Mouse (Mus musculus): ENCODE results near the gene Tmod3. TPM values are rescaled to one million over a fixed set of nuclear protein-coding genes. Genes with fewer than 3 reads are reported as not detected.

Gene Tmod3
- polyA plus RNA-seq, 1 experiment, result not detected

DNA sequence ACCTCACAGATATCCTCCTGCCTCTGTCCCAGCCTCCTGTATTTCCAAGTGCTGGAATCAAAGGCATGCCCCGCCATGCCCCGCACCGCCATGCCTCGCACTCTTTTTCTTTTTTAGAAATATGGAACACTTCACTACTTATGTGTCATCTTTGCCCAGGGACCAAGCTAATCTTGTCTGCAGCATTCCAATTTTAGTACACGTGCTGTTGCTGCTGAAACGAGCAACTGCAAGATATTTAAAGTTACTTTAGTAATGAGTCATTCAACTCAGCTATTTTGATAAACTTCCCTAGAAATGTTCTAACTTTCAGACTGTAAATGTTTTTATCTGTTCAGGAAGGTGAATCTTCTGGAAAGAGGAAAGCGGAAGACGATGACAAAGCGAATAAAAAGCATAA, 93.6 kb downstream of the Tmod3 start:
- H3K27ac ChIP-seq (ENCODE audit: insufficient read depth, low read depth, low read length), result no peak overlapping the region
- H3K4me3 ChIP-seq (ENCODE audit: insufficient read depth, low read depth, low read length), result no peak overlapping the region
- TF ChIP-seq POLR2A (IDR thresholded peaks at IDR 0.05; ENCODE audit: insufficient read depth, low read depth, low read length), result no peak
- TF ChIP-seq CTCF (IDR thresholded peaks at IDR 0.05; ENCODE audit: insufficient read depth, low read depth, low read length), result no peak
- WGBS, result 39% methylated on average over 9 of the region's 9 CpGs
- peaks cover 14% of the 10 kb centered on the region for H3K4me1 ChIP-seq (ENCODE audit: control insufficient read depth, insufficient read depth, low read length)

DNA sequence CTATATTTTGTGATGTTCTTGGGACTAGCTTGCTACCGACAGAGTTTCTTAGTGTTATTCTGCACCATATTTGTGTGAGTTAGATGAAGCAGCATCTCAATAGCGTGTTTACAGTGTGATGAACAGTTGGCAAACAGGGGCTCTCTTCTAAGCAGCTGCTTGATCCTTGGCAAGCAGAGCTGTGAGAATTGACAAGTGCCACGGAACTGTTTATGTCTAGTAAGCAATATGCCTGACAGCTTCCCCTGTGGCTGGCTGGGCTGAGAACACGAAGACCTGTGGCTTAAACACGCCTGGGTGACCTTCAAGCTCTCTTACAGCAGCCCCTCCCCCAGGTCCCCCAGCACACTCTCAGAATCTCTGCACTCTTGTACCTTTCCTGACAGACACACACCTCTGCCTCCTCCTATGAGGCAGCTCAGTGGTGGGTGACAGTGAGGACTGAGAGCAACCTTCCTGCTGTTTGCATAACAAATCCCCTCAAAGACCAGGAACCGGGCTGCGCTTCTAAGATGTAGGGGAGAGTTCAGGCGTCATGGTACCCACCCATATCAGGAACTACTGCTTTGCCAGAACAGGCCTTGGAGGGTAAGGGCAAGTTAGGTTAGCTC, 96.3 kb downstream of the Tmod3 start:
- WGBS, result 71% methylated on average over 8 of the region's 8 CpGs
- Histone ChIP-seq H3K27ac (ENCODE audit: insufficient read depth, low read depth, low read length) (no peak overlapping the region), H3K4me3 (ENCODE audit: insufficient read depth, low read depth, low read length) (no peak overlapping the region), H3K4me1 (ENCODE audit: control insufficient read depth, insufficient read depth, low read length) (peaks cover 14% of the 10 kb centered on the region)
- TF ChIP-seq POLR2A (IDR thresholded peaks at IDR 0.05; ENCODE audit: insufficient read depth, low read depth, low read length) (no peak), CTCF (IDR thresholded peaks at IDR 0.05; ENCODE audit: insufficient read depth, low read depth, low read length) (no peak)

DNA sequence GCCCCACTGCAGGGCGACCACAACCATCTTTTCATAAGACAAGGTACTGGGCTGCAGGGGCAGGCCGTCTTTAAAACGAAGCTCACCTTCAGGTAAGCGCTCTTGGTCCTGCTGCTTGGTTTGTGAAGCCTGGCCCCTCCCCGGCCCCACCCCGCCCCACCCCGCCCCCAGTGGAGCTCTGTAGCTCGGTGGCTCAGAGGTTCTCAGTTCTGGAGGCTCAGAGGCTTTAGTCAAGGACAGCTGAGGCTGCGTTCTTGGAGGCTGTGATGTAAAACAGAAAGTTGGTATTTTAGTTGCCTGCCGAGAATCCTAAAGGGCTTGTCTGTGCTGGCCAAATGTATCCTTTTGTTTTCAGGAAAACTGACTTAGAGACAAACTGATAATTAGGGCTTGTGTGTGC, 103.8 kb downstream of the Tmod3 start:
- 53% methylated on average over 10 of the region's 10 CpGs for WGBS
- Histone ChIP-seq H3K4me3 (ENCODE audit: insufficient read depth, low read depth, low read length) (no peak overlapping the region), H3K4me1 (ENCODE audit: control insufficient read depth, insufficient read depth, low read length) (peaks cover 22% of the 10 kb centered on the region), H3K27ac (ENCODE audit: insufficient read depth, low read depth, low read length) (peak overlapping the region; percentile 88)
- TF ChIP-seq POLR2A (IDR thresholded peaks at IDR 0.05; ENCODE audit: insufficient read depth, low read depth, low read length) (no peak), CTCF (IDR thresholded peaks at IDR 0.05; ENCODE audit: insufficient read depth, low read depth, low read length) (no peak)

DNA sequence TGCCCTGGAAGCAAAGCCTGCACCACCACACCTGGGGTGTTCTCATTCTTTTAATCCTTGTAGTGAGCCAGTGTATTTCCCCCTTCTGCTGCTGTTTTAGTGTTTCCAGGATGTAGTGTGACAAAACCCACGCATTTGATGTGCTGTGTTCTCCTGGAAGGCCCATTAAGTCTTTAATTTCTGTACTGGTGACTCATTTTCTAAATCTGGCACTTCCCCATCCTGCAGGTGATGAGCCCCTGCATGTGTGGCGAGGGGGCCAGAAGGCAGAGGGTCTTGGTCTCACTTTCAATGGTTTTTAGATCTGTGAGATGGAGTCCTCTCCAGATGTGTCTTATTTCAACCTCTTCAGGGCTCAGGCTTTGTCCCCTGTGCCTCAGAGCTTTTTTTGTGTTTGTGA, 105.5 kb downstream of the Tmod3 start:
- peaks cover 22% of the 10 kb centered on the region for H3K4me1 ChIP-seq (ENCODE audit: control insufficient read depth, insufficient read depth, low read length)
- 43% methylated on average over 2 of the region's 2 CpGs for WGBS
- H3K27ac ChIP-seq (ENCODE audit: insufficient read depth, low read depth, low read length), result peak overlapping the region; percentile 88
- TF ChIP-seq POLR2A (IDR thresholded peaks at IDR 0.05; ENCODE audit: insufficient read depth, low read depth, low read length) (no peak), CTCF (IDR thresholded peaks at IDR 0.05; ENCODE audit: insufficient read depth, low read depth, low read length) (no peak)
- no peak overlapping the region for H3K4me3 ChIP-seq (ENCODE audit: insufficient read depth, low read depth, low read length)

DNA sequence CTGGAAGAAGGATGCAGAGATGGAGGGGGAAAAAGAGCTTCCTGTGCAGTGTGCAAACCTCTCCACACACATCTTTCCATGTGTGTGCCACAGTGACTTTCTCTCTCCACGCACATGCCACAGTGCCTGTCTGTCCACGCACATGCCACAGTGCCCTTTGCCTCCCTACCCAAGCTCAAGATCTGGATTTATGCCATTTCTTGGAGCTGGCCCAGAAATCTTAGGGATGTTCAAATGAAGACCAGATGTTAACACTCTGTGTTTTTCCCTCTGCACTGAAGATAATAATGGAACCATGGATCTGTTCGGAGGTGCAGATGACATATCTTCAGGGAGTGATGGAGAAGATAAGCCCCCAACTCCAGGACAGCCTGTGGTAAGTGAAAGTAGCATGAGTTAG, 111.4 kb downstream of the Tmod3 start:
- Histone ChIP-seq H3K4me3 (ENCODE audit: insufficient read depth, low read depth, low read length) (no peak overlapping the region), H3K4me1 (ENCODE audit: control insufficient read depth, insufficient read depth, low read length) (no peaks in the 10 kb centered on the region), H3K27ac (ENCODE audit: insufficient read depth, low read depth, low read length) (no peak overlapping the region)
- 90% methylated on average over 3 of the region's 3 CpGs for WGBS
- TF ChIP-seq POLR2A (IDR thresholded peaks at IDR 0.05; ENCODE audit: insufficient read depth, low read depth, low read length) (no peak), CTCF (IDR thresholded peaks at IDR 0.05; ENCODE audit: insufficient read depth, low read depth, low read length) (no peak)

Other genes with a start within 250 kb of the Tmod3 start
- not detected in 2 replicates for gene Bcl2l10, start 211.9 kb downstream of the Tmod3 start, polyA plus RNA-seq (2012; ENCODE audit: insufficient read depth, insufficient read length, low replicate concordance, missing spikeins)
- not detected in 2 replicates for gene Mapk6, start 149.7 kb downstream of the Tmod3 start, polyA plus RNA-seq (2012; ENCODE audit: insufficient read depth, insufficient read length, low replicate concordance, missing spikeins)
- not detected in 2 replicates for gene Leo1, start 118.1 kb downstream of the Tmod3 start, polyA plus RNA-seq (2012; ENCODE audit: insufficient read depth, insufficient read length, low replicate concordance, missing spikeins)
- 107 and 444 TPM in 2 replicates for gene Tmod2, start 51.7 kb upstream of the Tmod3 start, polyA plus RNA-seq (2012; ENCODE audit: insufficient read depth, insufficient read length, low replicate concordance, missing spikeins)
- not detected in 2 replicates for gene Lysmd2, start 66.1 kb upstream of the Tmod3 start, polyA plus RNA-seq (2012; ENCODE audit: insufficient read depth, insufficient read length, low replicate concordance, missing spikeins)
- 388 TPM in 1 of 2 replicates, not detected in the other for gene Scg3, start 124.4 kb upstream of the Tmod3 start, polyA plus RNA-seq (2012; ENCODE audit: insufficient read depth, insufficient read length, low replicate concordance, missing spikeins)
- not detected in 2 replicates for gene Bmp5, start 215.7 kb upstream of the Tmod3 start, polyA plus RNA-seq (2012; ENCODE audit: insufficient read depth, insufficient read length, low replicate concordance, missing spikeins)